Mouse (Mus musculus): Measurements from ENCODE around the gene Ndufs2. TPM values are rescaled to one million over a fixed set of nuclear protein-coding genes. Genes with fewer than 3 reads are reported as not detected.

Gene Ndufs2
- polyA plus RNA-seq, 1 experiment from 2014 or later, result 263 TPM

- peaks cover 7% of the 10 kb centered on the region; the same call in 1 of the 2 replicates for H3K4me1 ChIP-seq (replicated peaks; ENCODE audit: control insufficient read depth, insufficient read depth, low read length)
- no peak for ATAC-seq (ENCODE audit: low FRiP score)
- no peak overlapping the region for H3K4me2 ChIP-seq (replicated peaks; ENCODE audit: low read depth, low read length)
- H3K27ac ChIP-seq (ENCODE audit: low read depth, low read length), result 0 out of 2 replicates have a peak overlapping the region, but pooled peaks have one; percentile 37
- 82% methylated on average over 6 of the region's 6 CpGs for WGBS
- H3K9me3 ChIP-seq (ENCODE audit: control insufficient read depth, low read length), result no peaks in the 10 kb centered on the region
- no peak for DNase-seq (ENCODE audit: low spot score)
- H3K4me3 ChIP-seq (ENCODE audit: low read depth, low read length), result no peak overlapping the region
- no peak overlapping the region for H3K9ac ChIP-seq (ENCODE audit: low read depth, low read length)
- H3K36me3 ChIP-seq (ENCODE audit: control insufficient read depth, insufficient read depth, low read length), result no peaks in the 10 kb centered on the region
- H3K27me3 ChIP-seq (ENCODE audit: control insufficient read depth, insufficient read depth, low read length), result no peaks in the 10 kb centered on the region
Observed at GRCm38 (mm10) chr1:171223168-171223567, 28.0 kb downstream of the Ndufs2 start.

DNA sequence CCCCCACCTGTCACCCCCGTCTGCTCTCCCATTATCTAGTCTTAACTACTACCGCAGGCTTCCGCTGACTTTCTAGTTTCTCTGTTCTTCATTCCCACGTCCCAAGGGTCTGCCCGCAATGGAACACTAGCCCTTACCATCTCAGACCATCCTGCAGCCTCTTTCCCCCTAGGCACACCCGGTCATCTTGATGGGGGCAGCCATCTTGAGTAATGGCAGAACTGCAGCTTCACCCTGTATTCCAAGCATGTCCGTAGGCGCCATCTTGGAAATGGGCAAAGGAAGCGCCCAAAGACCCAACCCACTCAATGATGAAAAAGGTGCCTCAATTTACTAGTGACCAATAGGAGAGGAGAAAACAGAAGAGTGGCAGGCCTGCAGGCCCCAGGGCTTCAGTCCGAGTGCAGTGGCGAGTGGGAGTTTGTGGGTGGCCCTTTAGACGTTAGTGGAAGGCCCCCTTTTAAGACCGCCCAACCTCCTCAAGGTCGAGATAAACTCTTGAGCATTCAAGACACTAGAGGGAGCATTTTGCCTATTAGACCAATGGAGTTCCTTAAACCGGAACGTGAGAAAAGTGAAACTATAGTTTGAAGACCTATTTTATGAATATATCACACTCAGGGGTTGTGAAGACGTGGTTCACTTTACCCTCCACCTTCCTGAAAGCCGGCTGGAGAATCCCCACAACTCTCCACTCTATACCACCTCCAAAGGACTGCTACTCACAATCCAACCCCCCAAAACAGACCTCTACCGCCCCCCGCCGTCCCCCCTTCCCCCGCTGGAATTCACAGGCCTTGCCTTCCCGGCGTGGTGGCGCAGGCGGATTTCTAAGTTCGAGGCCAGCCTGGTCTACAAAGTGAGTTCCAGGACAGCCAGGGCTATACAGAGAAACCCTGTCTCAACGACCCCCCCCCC, 28.7 kb downstream of the Ndufs2 start, which contains the start of gene Tomm40l:
TSS of gene Tomm40l (minus strand) at position 277 of the 918 bp plus-strand sequence.
- H3K9me3 ChIP-seq (ENCODE audit: control insufficient read depth, low read length), result no peaks in the 10 kb centered on the region
- peak within 1 kb of the TSS; percentile 52 for H3K9ac ChIP-seq (ENCODE audit: low read depth, low read length)
- H3K4me2 ChIP-seq (replicated peaks; ENCODE audit: low read depth, low read length), result peak within 1 kb of the TSS; percentile 58
- H3K27me3 ChIP-seq (ENCODE audit: control insufficient read depth, insufficient read depth, low read length), result no peaks in the 10 kb centered on the region
- H3K4me3 ChIP-seq (ENCODE audit: low read depth, low read length), result peak within 1 kb of the TSS; percentile 43
- 2% methylated on average over 28 of the region's 28 CpGs for WGBS
- DNase-seq (ENCODE audit: low spot score), result peak; percentile 89
- H3K36me3 ChIP-seq (ENCODE audit: control insufficient read depth, insufficient read depth, low read length), result no peaks in the 10 kb centered on the region
- peaks cover 7% of the 10 kb centered on the region; the same call in 1 of the 2 replicates for H3K4me1 ChIP-seq (replicated peaks; ENCODE audit: control insufficient read depth, insufficient read depth, low read length)
- peak within 1 kb of the TSS; percentile 37; the same call in 1 of the 2 replicates for H3K27ac ChIP-seq (ENCODE audit: low read depth, low read length)
- ATAC-seq (ENCODE audit: low FRiP score), result peak; percentile 98

DNA sequence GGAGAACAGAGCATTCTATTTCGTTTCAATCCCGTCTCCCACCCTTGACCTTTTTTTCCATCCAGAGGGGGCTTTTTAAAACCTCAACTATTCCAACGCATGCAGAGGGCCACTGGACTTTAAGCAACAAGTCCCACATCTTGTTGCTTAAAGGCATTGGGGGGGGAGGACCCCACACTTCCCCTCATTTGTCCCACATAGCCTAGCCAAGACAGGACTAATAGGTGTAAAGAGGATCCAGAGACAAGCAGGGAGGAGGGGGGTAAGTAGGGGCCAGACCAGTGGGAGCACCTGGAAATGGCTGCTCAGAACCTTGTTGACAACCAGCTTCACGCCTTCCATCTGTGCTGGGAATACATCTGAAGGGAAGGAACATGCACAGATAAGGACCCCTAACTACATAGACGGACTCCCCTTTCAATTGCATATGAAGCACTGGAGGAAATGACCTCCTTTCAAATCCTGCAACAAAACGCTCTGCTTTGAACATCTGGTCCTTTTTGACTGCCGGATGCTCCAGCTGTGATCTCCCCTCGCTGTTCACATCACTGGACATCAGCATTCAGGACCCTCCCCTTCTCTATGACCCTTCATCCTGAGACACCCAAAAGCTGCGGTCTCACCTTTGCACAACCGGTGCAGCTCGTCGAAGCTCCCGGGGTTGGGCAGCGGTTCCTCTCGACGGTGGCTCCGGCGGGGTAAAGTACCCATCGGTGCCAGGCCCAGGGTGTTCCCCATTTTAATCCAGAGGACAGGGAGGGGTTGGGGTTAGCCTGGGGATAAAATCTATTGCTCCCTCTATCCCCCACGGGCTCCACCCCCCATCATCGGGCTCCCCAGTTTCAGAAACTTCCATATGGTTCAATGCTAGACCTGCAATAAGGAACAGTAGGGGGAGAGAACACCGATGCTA, 29.7 kb downstream of the Ndufs2 start:
- 7% methylated on average over 22 of the region's 22 CpGs for WGBS
- Histone ChIP-seq H3K27ac (ENCODE audit: low read depth, low read length) (no peak overlapping the region), H3K9ac (ENCODE audit: low read depth, low read length) (peak overlapping the region; percentile 52), H3K9me3 (ENCODE audit: control insufficient read depth, low read length) (no peaks in the 10 kb centered on the region), H3K27me3 (ENCODE audit: control insufficient read depth, insufficient read depth, low read length) (no peaks in the 10 kb centered on the region), H3K36me3 (ENCODE audit: control insufficient read depth, insufficient read depth, low read length) (no peaks in the 10 kb centered on the region), H3K4me2 (replicated peaks; ENCODE audit: low read depth, low read length) (peak overlapping the region; percentile 58), H3K4me1 (replicated peaks; ENCODE audit: control insufficient read depth, insufficient read depth, low read length) (peaks cover 7% of the 10 kb centered on the region; the same call in 1 of the 2 replicates), H3K4me3 (ENCODE audit: low read depth, low read length) (peak overlapping the region; percentile 43)
- peak; percentile 6; the same call in 1 of the 2 replicates for ATAC-seq (ENCODE audit: low FRiP score)
- peak; percentile 31 for DNase-seq (ENCODE audit: low spot score)

DNA sequence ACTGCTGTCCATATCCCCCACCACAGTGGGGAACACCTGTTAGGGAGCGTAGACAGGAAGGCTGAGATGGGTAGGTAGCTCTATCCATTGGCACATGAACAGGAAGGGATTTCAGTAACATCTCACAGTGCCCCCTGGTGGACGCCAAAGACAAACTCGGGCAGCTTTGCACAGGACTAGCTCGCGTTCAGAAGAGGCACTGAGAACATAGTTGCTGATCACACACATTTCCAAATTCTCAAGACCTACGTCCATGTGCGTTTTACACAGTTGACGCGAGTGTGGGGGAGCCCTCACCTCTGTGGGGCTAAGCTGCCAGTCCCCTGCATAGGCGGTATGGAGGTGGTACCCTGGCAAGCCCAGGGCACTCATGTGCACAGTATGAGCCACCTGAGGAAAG, 30.3 kb downstream of the Ndufs2 start:
- Histone ChIP-seq H3K9ac (ENCODE audit: low read depth, low read length) (no peak overlapping the region), H3K27me3 (ENCODE audit: control insufficient read depth, insufficient read depth, low read length) (no peaks in the 10 kb centered on the region), H3K9me3 (ENCODE audit: control insufficient read depth, low read length) (no peaks in the 10 kb centered on the region), H3K27ac (ENCODE audit: low read depth, low read length) (no peak overlapping the region), H3K4me3 (ENCODE audit: low read depth, low read length) (no peak overlapping the region), H3K36me3 (ENCODE audit: control insufficient read depth, insufficient read depth, low read length) (no peaks in the 10 kb centered on the region), H3K4me2 (replicated peaks; ENCODE audit: low read depth, low read length) (peak overlapping the region; percentile 58; the same call in 1 of the 2 replicates), H3K4me1 (replicated peaks; ENCODE audit: control insufficient read depth, insufficient read depth, low read length) (peaks cover 7% of the 10 kb centered on the region; the same call in 1 of the 2 replicates)
- ATAC-seq (ENCODE audit: low FRiP score) (peak; percentile 30; the same call in 1 of the 2 replicates), DNase-seq (ENCODE audit: low spot score) (peak; percentile 91)
- 12% methylated on average over 10 of the region's 10 CpGs for WGBS

GRCm38 (mm10) chr1:171216241-171216955, 34.8 kb downstream of the Ndufs2 start:
- Histone ChIP-seq H3K4me2 (replicated peaks; ENCODE audit: low read depth, low read length) (no peak overlapping the region), H3K9ac (ENCODE audit: low read depth, low read length) (no peak overlapping the region), H3K36me3 (ENCODE audit: control insufficient read depth, insufficient read depth, low read length) (no peaks in the 10 kb centered on the region), H3K4me1 (replicated peaks; ENCODE audit: control insufficient read depth, insufficient read depth, low read length) (peaks cover 3% of the 10 kb centered on the region; the same call in 1 of the 2 replicates), H3K4me3 (ENCODE audit: low read depth, low read length) (no peak overlapping the region), H3K27me3 (ENCODE audit: control insufficient read depth, insufficient read depth, low read length) (no peaks in the 10 kb centered on the region), H3K27ac (ENCODE audit: low read depth, low read length) (no peak overlapping the region), H3K9me3 (ENCODE audit: control insufficient read depth, low read length) (no peaks in the 10 kb centered on the region)
- no peak for ATAC-seq (ENCODE audit: low FRiP score)
- 91% methylated on average over 18 of the region's 18 CpGs for WGBS
- DNase-seq (ENCODE audit: low spot score), result no peak

GRCm38 (mm10) chr1:171213801-171214496, 37.2 kb downstream of the Ndufs2 start, which contains the start of gene Nr1i3:
Gene Nr1i3, plus strand, starts transcription at chr1:171213970.
- WGBS, result 73% methylated on average over 10 of the region's 10 CpGs
- no peaks in the 10 kb centered on the region for H3K9me3 ChIP-seq (ENCODE audit: control insufficient read depth, low read length)
- no peaks in the 10 kb centered on the region for H3K27me3 ChIP-seq (ENCODE audit: control insufficient read depth, insufficient read depth, low read length)
- H3K9ac ChIP-seq (ENCODE audit: low read depth, low read length), result no peak within 1 kb of the TSS
- H3K4me2 ChIP-seq (replicated peaks; ENCODE audit: low read depth, low read length), result no peak within 1 kb of the TSS
- H3K27ac ChIP-seq (ENCODE audit: low read depth, low read length), result no peak within 1 kb of the TSS
- no peaks in the 10 kb centered on the region for H3K4me1 ChIP-seq (replicated peaks; ENCODE audit: control insufficient read depth, insufficient read depth, low read length)
- H3K36me3 ChIP-seq (ENCODE audit: control insufficient read depth, insufficient read depth, low read length), result no peaks in the 10 kb centered on the region
- DNase-seq (ENCODE audit: low spot score) (no peak), ATAC-seq (ENCODE audit: low FRiP score) (no peak)
- H3K4me3 ChIP-seq (ENCODE audit: low read depth, low read length), result no peak within 1 kb of the TSS

- no peak overlapping the region for H3K4me3 ChIP-seq (ENCODE audit: low read depth, low read length)
- no peaks in the 10 kb centered on the region for H3K9me3 ChIP-seq (ENCODE audit: control insufficient read depth, low read length)
- H3K36me3 ChIP-seq (ENCODE audit: control insufficient read depth, insufficient read depth, low read length), result no peaks in the 10 kb centered on the region
- no peak overlapping the region for H3K4me2 ChIP-seq (replicated peaks; ENCODE audit: low read depth, low read length)
- no peaks in the 10 kb centered on the region for H3K27me3 ChIP-seq (ENCODE audit: control insufficient read depth, insufficient read depth, low read length)
- ATAC-seq (ENCODE audit: low FRiP score) (no peak), DNase-seq (ENCODE audit: low spot score) (no peak)
- no peaks in the 10 kb centered on the region for H3K4me1 ChIP-seq (replicated peaks; ENCODE audit: control insufficient read depth, insufficient read depth, low read length)
- H3K27ac ChIP-seq (ENCODE audit: low read depth, low read length), result no peak overlapping the region
- WGBS, result 55% methylated on average over 3 of the region's 3 CpGs
- H3K9ac ChIP-seq (ENCODE audit: low read depth, low read length), result no peak overlapping the region
Observed at GRCm38 (mm10) chr1:171212854-171213253, 38.3 kb downstream of the Ndufs2 start.
